Mouse (Mus musculus) myocyte (in vitro differentiated cells): ENCODE measurements around the gene Rbm14. TPM values are rescaled to one million over a fixed set of nuclear protein-coding genes. Genes with fewer than 3 reads are reported as not detected.

Experiments used
- H3K27me3 ChIP-seq: one replicate; pipeline ENCODE4 v1.6.1; 2011; ENCODE audit not compliant: control insufficient read depth, insufficient read depth, insufficient read length
- H3K36me3 ChIP-seq: one replicate; pipeline ENCODE4 v1.6.1; 2011; ENCODE audit not compliant: control insufficient read depth, insufficient read depth
- H3K4me2 ChIP-seq: one replicate; pipeline ENCODE4 v1.6.1; 2011; ENCODE audit warnings: low read depth, control low read depth
- H3K4me3 ChIP-seq: one replicate; pipeline ENCODE4 v1.5.1; 2011; ENCODE audit warnings: mild to moderate bottlenecking, control low read depth, moderate library complexity
- H3K79me2 ChIP-seq: one replicate; pipeline ENCODE4 v1.6.1; 2011; ENCODE audit not compliant: control insufficient read depth, insufficient read depth
- H3ac ChIP-seq: one replicate; pipeline ENCODE4 v1.6.1; 2011; ENCODE audit not compliant: control insufficient read depth, insufficient read length
- CEBPB ChIP-seq: IDR thresholded peaks from 2 replicates; pipeline ENCODE4 v1.6.1; 2011; ENCODE audit warnings: mild to moderate bottlenecking, moderate library complexity; ENCODE audit not compliant: poor library complexity, insufficient read depth, severe bottlenecking
- E2F4 ChIP-seq: IDR thresholded peaks from one replicate; pipeline ENCODE4 v1.6.1; 2011; ENCODE audit warnings: mild to moderate bottlenecking, control low read depth, moderate library complexity; ENCODE audit not compliant: insufficient read depth
- MAX ChIP-seq: IDR thresholded peaks from one replicate; pipeline ENCODE4 v1.6.1; 2011; ENCODE audit warnings: low read depth, mild to moderate bottlenecking, control low read depth
- MYOD1 ChIP-seq, 3 experiments: IDR thresholded peaks; one replicate each; pipeline ENCODE4 v1.6.1; 2011; ENCODE audit warnings: control low read depth in 2 of 3, low read depth in 2 of 3, mild to moderate bottlenecking in 2 of 3, moderate library complexity in 1 of 3; ENCODE audit not compliant: insufficient read length in 2 of 3, control insufficient read depth in 1 of 3
- MYOG ChIP-seq, 3 experiments: IDR thresholded peaks; one replicate each; pipeline ENCODE4 v1.6.1; 2011; ENCODE audit warnings: control low read depth in 2 of 3, low read depth in 2 of 3, mild to moderate bottlenecking in 2 of 3; ENCODE audit not compliant: insufficient read length in 2 of 3, control insufficient read depth in 1 of 3, insufficient read depth in 1 of 3
- POLR2A ChIP-seq: IDR thresholded peaks from one replicate; pipeline ENCODE4 v1.6.1; 2011; ENCODE audit warnings: low read depth, mild to moderate bottlenecking, control low read depth, moderate library complexity; ENCODE audit not compliant: insufficient read length
- POLR2AphosphoS2 ChIP-seq: IDR thresholded peaks from one replicate; pipeline ENCODE4 v1.6.1; 2011; ENCODE audit warnings: low read depth, control low read depth; ENCODE audit not compliant: insufficient read length
- REST ChIP-seq: IDR thresholded peaks from one replicate; pipeline ENCODE4 v1.6.1; 2011; ENCODE audit warnings: mild to moderate bottlenecking, control low read depth, moderate library complexity; ENCODE audit not compliant: insufficient read depth, insufficient read length
- SRF ChIP-seq: IDR thresholded peaks from one replicate; pipeline ENCODE4 v1.6.1; 2011; ENCODE audit warnings: low read depth; ENCODE audit not compliant: control insufficient read depth, insufficient read length
- TCF12 ChIP-seq: IDR thresholded peaks from one replicate; pipeline ENCODE4 v1.6.1; 2011; ENCODE audit warnings: mild to moderate bottlenecking, control low read depth; ENCODE audit not compliant: poor library complexity, insufficient read depth, severe bottlenecking
- TCF3 ChIP-seq: IDR thresholded peaks from one replicate; pipeline ENCODE4 v1.6.1; 2011; ENCODE audit warnings: low read depth, control low read depth; ENCODE audit not compliant: insufficient read length
- USF1 ChIP-seq: IDR thresholded peaks from one replicate; pipeline ENCODE4 v1.6.1; 2011; ENCODE audit warnings: low read depth, mild to moderate bottlenecking, control low read depth, moderate library complexity
- polyA plus RNA-seq: library from polyadenylated mRNA; unstranded; fragments of >200 nt; fragmentation: generic; extraction: Trizol; gene quantifications from one replicate; pipeline ENCODE4 v1.2.1, GENCODE M21; 2012; ENCODE audit warnings: missing spikeins

Rbm14 gene
- polyA plus RNA-seq, 1 experiment, result 46.8 TPM

GRCm38 (mm10) chr19:4836096-4836495 is 24.7 kb upstream of the Rbm14 start:
- Histone ChIP-seq H3K4me3 (no peak overlapping the region), H3K36me3 (no peaks in the 10 kb centered on the region), H3ac (no peak overlapping the region), H3K79me2 (no peaks in the 10 kb centered on the region), H3K27me3 (peaks cover 14% of the 10 kb centered on the region), H3K4me2 (no peak overlapping the region)
- TF ChIP-seq MAX, result no peak
- TF ChIP-seq USF1, result no peak
- no peak for TF ChIP-seq POLR2AphosphoS2
- TF ChIP-seq TCF12, result no peak

- Histone ChIP-seq H3ac (no peak overlapping the region), H3K36me3 (peaks cover 4% of the 10 kb centered on the region), H3K27me3 (no peaks in the 10 kb centered on the region), H3K4me2 (no peak overlapping the region), H3K4me3 (no peak overlapping the region), H3K79me2 (no peaks in the 10 kb centered on the region)
- TF ChIP-seq POLR2AphosphoS2 (no peak), TCF3 (no peak), TCF12 (no peak), CEBPB (no peak), MYOG (IDR thresholded peaks at IDR 0.05; ENCODE audit: control insufficient read depth in 1 of 3, insufficient read depth in 1 of 3, insufficient read length in 2 of 3, low read depth in 2 of 3) (no peak), SRF (no peak)
These were observed 22.5 kb upstream of the Rbm14 start for GRCm38 (mm10) chr19:4833977-4834376.

GRCm38 (mm10) chr19:4829156-4829555 is 17.7 kb upstream of the Rbm14 start:
- no peaks in the 10 kb centered on the region for H3K79me2 ChIP-seq
- no peaks in the 10 kb centered on the region for H3K27me3 ChIP-seq
- no peak overlapping the region for H3ac ChIP-seq
- peaks cover 7% of the 10 kb centered on the region for H3K36me3 ChIP-seq
- no peak overlapping the region for H3K4me2 ChIP-seq
- no peak for TF ChIP-seq CEBPB
- TF ChIP-seq REST, result no peak
- no peak for TF ChIP-seq SRF
- no peak for TF ChIP-seq MYOD1 (IDR thresholded peaks at IDR 0.05; ENCODE audit: control insufficient read depth in 1 of 3, insufficient read length in 2 of 3, low read depth in 2 of 3)
- TF ChIP-seq POLR2A, result no peak
- TF ChIP-seq USF1, result no peak
- TF ChIP-seq TCF3, result no peak
- no peak for TF ChIP-seq TCF12
- no peak for TF ChIP-seq POLR2AphosphoS2
- no peak for TF ChIP-seq MYOG (IDR thresholded peaks at IDR 0.05; ENCODE audit: control insufficient read depth in 1 of 3, insufficient read depth in 1 of 3, insufficient read length in 2 of 3, low read depth in 2 of 3)
- TF ChIP-seq E2F4, result no peak
- no peak for TF ChIP-seq MAX
- no peak overlapping the region for H3K4me3 ChIP-seq

GRCm38 (mm10) chr19:4828444-4829114 is 17.1 kb upstream of the Rbm14 start:
- H3K4me3 ChIP-seq, result no peak overlapping the region
- H3K4me2 ChIP-seq, result no peak overlapping the region
- TF ChIP-seq MYOG (IDR thresholded peaks at IDR 0.05; ENCODE audit: control insufficient read depth in 1 of 3, insufficient read depth in 1 of 3, insufficient read length in 2 of 3, low read depth in 2 of 3) (no peak), POLR2AphosphoS2 (no peak), USF1 (no peak), SRF (no peak), E2F4 (no peak), TCF12 (no peak), MYOD1 (IDR thresholded peaks at IDR 0.05; ENCODE audit: control insufficient read depth in 1 of 3, insufficient read length in 2 of 3, low read depth in 2 of 3) (no peak), REST (no peak), POLR2A (no peak), MAX (no peak), CEBPB (no peak), TCF3 (no peak)
- no peaks in the 10 kb centered on the region for H3K79me2 ChIP-seq
- peaks cover 7% of the 10 kb centered on the region for H3K36me3 ChIP-seq
- no peaks in the 10 kb centered on the region for H3K27me3 ChIP-seq
- no peak overlapping the region for H3ac ChIP-seq

- Histone ChIP-seq H3ac (no peak overlapping the region), H3K79me2 (no peaks in the 10 kb centered on the region), H3K27me3 (no peaks in the 10 kb centered on the region)
These were observed 9.4 kb upstream of the Rbm14 start for GRCm38 (mm10) chr19:4820678-4821303.

More at GRCm38 (mm10) chr19:4820678-4821303, 9.4 kb upstream of the Rbm14 start:
- no peak overlapping the region for H3K4me3 ChIP-seq
- no peak for TF ChIP-seq POLR2A
- no peak for TF ChIP-seq MAX
- no peak for TF ChIP-seq CEBPB
- no peak for TF ChIP-seq SRF
- no peak for TF ChIP-seq MYOD1 (IDR thresholded peaks at IDR 0.05; ENCODE audit: control insufficient read depth in 1 of 3, insufficient read length in 2 of 3, low read depth in 2 of 3)
- TF ChIP-seq MYOG (IDR thresholded peaks at IDR 0.05; ENCODE audit: control insufficient read depth in 1 of 3, insufficient read depth in 1 of 3, insufficient read length in 2 of 3, low read depth in 2 of 3), result no peak
- no peak for TF ChIP-seq TCF3
- TF ChIP-seq TCF12, result no peak
- H3K36me3 ChIP-seq, result peaks cover 3% of the 10 kb centered on the region
- H3K4me2 ChIP-seq, result no peak overlapping the region
